Mouse (Mus musculus): ENCODE measurements at regions not wholly inside any gene's neighbourhood (a gene's known extent, or its start where the extent isn't known, plus 50 kb on each side); places are given as distances from the start of the nearest gene placed in this dataset.

DNA sequence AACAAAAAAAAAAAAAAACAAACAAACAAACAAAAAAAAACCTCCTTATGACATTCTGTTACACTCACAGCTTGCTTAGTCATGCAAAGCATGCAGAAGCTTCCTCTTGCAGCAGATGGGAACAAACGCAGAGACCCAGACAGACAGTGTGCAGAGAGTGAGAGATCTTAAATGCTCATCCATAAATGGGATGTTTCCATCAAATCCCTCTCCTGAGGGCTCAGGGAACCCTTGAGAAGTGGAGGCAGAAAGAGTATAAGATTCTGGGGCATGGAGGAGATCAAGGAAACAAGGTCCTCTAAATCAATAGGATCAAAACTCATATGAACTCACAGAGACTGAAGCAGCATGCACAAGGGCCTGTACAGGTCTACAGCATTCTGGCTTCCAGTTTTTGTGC is 52.5 kb downstream of the Adm start:
- DNase-seq (ENCODE audit: low spot score in 2 of 2): peak in 1 of 2 experiments; percentile 30

DNA sequence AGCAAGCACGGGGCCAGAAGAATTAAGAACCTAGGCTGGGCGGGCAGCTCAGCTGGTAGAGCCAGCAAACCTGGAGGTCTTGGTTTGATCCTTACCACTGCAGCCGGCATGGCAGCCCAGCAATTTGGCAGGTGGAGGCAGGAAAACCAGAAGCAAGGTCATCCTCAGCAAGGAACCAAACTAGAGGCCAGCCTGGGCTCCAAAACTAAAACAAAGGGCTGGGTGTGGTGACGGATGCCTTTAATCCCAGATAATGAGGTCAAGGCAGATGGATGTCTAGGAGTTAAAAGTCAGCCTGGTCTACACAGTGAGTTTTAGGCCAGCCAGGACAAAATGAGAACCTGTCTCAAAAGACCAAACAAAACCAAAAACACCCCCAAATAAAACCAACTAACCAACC is 55.5 kb downstream of the Adm start:
- DNase-seq (ENCODE audit: low spot score in 2 of 2): no peak

DNA sequence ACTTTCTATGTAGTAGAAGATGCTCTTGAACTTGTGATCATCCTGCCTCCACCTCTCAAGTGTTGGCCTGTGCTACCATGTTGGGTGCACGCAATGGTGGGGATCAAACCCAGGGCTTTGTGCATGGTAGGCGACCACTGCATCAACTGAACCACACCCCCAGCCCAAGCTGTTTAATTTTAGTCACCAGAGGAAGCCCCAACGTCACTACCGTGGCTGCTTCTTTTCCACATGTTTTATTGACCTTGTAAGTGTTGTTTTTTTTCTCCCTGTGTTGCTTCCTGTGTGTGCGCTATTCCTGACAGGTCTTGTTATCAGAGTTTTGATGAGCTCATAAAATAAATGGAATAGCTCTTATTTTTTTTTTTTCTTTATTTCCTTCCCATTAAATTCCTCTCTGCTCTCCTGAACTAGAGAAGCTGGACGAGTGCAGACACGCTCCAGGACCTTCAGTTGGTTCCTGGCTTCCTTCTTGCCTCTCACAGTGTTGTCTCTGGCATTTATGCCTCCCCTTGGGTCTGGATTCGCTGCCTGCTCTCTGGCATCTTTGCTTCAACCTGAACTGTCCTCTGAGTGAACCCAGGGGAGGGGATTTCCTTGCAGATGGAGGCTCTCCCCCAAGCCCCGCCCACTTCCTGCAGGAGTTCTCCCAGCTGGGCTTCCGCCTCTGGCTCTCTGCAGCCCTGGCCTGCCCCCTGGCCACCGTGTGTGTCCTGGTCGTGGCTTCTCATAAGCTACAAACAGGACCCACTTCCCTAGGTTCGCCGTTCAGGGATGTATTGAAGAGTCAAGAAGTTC is 61.6 kb downstream of the Adm start:
- DNase-seq (ENCODE audit: low spot score in 2 of 2): no peak

DNA sequence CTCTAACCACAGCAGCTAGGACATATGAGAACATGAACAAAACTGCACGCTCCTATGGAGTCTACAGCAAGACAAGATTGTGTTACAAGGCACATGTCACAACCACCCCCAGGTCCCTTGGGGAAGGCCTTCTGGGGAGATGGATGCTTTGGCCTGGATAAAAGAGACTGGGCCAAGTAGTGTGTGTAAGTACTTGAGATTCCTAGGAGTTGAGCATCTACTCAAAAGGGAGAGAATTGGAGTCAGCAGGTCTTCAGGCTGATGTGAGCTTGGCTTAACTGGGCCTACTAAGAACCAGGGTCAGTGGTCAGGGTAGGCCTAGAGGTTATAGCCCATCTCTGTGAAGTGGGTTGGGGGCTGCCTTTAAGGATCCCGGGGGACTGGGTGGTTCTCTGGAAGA is 62.8 kb downstream of the Adm start:
- DNase-seq (ENCODE audit: low spot score in 2 of 2): no peak

DNA sequence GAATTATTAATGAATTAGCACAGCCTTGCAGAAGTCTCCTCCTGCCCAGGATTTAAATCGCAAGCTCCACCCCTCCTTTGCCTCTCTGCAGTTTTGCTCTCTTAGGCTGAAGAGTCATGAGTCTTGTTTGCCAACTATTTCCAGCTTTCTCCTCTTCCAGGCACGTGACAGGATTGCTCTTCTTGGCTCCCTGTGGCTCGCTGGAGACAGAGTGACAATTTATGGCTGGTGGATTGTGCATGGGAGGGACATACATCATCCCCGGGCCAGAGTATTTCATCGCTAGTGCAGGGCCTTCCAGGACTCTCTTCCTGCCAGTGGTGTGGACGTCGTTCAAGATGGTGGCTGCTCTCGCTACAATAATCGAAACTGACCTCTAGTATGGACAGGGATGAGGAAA is 63.4 kb downstream of the Adm start:
- DNase-seq (ENCODE audit: low spot score in 2 of 2): no peak

DNA sequence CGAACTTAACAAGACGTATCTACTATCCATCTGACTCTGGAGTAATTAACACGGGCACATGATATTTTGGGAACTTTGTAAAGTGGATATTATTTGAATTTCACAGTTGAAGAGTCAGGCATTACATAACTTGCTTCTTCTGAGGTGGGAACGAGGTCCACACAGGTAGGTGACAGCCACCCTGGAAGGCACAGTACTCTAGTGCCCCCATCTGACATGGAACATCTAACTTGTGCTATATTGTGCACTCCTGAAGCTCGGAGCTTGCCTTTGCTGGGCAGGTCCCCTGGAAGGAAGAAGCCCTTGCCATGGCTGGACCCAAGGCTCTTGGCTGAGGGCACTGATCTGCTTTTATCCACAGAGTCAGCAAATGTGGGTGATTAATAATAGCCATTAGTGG is 66.8 kb downstream of the Adm start:
- DNase-seq (ENCODE audit: low spot score in 2 of 2): no peak

DNA sequence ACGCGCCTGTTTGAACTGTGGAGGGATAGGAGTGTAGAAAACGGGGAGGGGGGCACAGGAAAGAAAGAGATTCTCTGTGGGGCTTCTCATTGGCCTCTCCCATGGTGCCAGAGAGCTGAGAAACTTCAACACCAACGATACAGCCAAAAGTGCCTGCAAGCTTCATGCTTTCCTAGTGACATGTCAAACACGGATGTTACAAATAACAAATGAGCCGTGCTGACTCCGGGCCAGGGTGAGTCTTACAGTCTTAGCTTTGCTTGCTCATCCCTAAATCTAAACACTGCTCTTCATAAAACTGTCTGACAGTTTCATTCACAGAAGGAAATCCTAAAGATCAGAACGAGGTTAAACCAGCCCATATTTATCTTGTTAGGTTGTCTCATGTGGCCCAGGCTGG is 68.3 kb downstream of the Adm start:
- no peak for DNase-seq (ENCODE audit: low spot score in 2 of 2)

DNA sequence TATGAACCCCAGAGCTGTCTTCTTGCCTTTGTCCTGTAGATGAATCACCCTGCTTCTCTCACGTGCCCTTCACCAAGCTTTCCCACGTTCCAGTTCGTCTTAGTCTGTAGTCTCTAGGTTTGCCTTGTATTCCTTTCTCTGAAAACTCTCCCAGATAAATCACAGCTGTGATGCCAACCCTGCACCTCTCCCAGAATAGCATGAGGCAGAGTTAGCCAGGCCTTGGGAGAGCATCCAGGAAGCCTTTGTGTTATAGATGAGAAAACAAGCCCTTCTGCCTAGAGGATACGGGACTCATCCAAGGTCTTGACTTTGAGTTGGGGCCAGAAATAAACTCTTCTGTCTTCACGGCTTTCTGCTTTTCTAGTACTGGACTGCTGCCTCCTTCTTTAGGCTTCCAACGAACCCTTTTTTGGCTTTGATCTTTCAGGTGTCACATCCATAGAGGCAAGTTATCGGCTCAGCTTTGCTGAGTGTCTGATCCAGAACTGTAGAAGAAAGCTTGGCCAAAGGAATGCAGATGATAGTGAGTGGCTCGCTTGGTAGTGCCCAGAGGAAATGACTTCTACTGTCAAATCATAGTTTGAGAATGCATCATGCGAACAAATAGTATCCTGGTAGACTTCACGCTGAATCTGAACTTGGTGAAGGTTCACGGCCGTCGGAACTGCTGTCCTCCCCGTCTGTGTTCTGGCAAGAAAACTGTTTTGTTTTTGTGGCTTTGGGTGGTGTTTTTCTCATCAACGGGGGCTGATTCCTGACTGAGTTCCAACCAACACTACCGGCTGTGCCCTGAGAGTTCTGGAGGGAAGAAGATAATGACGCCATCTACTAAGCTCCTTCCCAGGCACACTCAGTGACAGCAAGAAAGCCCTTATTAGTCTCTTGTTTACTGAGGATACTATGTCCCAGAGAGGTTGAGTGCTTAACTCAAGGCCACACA is 69.5 kb upstream of the Ampd3 start:
- no peak for DNase-seq (ENCODE audit: low spot score in 2 of 2)

DNA sequence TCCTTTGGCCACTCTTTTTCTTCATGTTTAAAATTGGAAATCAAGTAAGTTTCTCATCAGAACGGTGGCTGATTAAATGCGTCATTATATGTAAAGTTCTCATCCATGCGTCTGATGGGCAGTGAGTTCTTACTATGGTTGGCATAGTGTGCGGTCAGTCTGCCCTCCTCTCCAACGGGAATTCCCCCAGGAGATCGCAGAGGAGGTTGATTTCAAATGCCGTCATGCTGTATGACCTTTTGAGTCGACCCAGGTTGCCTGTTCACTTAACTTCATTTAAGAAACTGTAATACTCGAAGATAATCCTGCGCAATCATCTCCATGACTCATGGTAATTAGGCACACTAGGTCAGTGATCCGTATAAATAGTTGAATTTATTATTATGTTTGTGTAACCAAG is 68.4 kb upstream of the Ampd3 start:
- DNase-seq (ENCODE audit: low spot score in 2 of 2): no peak

DNA sequence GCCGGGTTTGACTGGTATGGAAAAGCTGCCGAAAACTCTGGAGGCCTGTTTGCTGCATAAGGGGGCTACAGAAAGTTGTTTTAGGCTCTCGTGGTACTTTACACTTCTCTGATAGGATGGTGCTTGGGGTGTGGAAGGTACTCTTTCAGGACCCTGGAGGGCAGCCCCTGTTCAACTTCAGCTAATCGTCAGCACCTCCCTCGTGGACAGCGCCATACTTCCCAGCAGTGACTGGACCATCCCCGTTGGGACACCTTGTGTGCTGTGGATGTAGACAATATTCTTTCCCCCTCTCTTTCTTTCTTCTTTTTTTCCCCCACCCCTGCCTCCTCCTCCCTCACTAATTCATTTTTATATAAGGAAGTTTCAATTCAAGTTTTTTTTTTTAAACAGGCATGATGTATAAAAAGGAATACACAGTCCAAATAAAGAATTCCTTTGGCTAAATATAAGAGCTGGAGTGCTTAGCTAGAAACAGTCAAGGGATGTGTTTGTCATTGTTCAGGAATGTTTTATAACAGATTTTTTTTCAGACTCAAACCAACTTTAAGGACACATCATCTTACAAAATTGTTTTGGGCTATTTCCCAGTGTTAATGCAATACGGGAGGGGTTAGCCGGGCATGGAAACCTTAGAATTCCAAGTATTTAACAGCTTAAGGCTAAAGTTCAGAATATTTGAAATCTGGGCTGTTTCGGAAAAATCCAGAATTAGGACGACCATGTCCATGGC is 66.2 kb upstream of the Ampd3 start:
- DNase-seq (ENCODE audit: low spot score in 2 of 2): no peak

DNA sequence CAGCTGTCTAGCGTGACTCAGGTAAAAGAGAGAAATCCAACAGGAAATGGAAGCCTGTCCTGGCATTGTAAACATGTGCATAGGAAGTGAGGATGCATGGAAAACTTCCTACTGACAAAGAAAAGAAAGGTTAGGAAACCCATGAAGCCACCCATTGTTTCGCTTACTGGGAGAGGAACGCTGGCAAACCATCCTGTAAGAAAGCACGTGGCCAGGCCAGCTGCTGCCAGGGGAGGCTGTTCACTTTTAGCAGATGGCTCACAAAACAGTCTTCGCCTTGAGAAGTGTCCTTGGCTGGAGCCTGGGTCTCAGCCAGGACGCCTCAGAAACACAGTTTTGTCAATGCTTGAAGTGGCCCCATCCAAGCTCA is 65.6 kb upstream of the Ampd3 start:
- DNase-seq (ENCODE audit: low spot score in 2 of 2): no peak

DNA sequence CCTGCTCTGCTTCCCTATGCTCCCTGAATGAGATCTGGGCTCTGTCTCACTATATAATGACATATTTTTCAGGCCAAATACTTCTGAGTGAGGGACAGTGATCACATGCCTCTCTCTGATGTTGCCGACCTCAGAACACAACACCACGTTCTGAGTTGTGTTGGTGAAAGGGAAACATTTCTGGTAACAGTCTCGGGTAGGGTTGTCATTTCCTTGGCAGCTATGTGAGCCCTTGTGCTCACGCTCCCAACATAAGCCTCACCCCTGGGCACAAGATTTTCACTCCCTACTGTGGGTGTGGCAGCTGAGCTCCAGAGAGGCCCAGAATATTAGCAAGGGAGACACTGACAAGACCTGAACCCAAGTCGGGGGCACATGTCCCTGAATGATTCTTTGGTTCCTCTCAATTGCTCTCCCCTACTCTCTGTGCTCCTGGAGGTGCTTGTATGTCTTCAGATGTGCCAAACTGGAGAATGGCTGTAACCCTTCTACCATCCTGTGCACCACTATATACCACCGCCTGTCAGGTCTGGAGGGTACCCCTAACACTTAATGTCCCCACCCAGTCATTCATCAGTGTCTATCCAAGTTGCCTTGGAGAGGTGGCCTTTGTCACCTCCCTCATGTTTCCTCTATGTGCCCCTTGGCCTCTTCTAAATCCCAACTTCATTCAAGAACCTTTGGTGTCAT is 62.5 kb upstream of the Ampd3 start:
- DNase-seq (ENCODE audit: low spot score in 2 of 2): no peak

DNA sequence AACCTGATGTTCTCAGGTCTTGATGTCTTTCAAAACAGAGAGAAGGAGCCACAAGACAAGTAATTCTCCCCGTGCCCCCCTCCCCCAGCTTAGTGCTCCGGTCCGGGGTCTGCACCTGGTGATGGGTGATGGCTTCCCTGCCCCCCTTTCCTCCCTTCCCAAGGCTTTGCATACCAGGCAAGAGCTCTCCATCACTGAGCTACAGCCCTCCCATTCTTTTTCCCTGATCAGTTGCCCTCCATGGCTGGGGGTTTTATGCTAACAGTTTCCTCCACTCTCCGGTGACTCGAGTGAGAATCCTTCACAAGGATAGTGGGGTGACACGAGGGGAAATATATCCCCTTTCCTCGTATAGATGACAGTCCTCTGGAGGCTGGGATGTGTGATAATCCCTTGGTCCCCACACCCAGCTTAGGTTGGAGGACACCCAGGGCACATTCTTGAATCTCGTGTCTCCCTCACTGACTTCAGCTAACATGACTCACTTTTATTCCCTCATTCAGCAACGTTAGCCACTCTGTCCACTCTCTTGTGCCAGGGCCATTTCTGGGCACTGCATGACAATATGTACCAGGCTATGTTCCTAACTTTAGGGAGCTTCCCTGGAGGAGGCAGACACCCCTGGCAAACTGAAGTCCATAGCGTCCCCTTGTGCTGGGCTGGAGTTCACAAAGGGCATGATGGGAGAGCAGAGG is 61.9 kb upstream of the Ampd3 start:
- no peak for DNase-seq (ENCODE audit: low spot score in 2 of 2)

DNA sequence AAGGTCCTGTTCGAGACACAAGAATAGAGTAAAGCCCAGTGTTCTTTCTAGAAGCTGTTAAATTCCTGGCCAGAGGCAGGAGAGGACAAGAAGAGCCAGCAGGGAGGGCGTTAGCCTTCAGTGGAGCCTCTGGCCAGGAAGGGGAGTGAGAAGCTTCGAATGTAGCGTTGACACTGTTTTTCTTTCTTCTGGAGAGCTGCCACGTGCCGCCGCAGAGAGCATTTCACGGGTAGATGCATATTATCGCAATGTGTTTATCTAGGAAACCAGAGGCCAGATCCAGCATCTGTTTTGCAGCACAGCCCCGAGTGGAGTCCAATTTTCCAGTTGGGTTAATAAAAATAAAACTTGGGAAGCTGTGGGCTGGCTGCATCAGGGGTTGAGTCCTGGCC is 61.3 kb upstream of the Ampd3 start:
- DNase-seq (ENCODE audit: low spot score in 2 of 2): no peak

DNA sequence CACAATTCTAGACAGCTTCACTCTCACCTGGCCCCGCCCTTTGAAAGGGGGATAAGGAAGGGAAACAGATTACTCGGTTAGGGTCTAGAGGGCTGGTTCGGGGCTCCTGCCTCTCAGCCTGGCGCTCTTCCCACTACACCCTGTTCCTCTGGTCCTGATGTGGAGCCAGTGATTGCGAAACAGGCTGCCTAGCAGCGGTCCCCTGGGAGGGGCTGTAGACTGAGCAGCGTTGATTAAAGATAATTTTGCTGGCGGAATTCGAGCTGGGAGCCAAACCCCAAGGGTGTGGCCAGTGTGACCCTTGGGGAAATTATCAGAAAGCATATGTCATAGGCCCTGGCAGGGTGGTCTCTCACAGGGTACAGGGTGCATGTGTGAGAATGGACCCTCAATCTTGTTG is 59.9 kb upstream of the Ampd3 start:
- no peak for DNase-seq (ENCODE audit: low spot score in 2 of 2)

DNA sequence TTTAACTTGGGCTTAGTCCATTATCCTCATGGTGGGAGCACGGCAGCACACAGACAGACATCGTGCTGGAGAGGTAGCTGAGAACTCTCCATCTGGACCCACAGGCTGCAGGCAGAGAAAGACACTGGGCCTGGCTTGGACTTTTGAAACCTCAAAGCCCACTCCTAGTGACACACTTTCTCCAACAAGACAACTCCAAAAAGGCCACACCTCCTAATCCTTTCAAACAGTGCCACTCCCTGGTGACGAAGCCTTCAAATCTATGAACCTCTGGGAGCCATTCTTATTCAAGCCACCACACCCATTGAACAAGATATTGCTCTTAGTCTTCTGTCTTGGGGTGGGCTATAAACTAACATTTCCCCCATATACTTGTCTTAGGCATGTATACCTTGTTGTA is 59.2 kb upstream of the Ampd3 start:
- no peak for DNase-seq (ENCODE audit: low spot score in 2 of 2)

DNA sequence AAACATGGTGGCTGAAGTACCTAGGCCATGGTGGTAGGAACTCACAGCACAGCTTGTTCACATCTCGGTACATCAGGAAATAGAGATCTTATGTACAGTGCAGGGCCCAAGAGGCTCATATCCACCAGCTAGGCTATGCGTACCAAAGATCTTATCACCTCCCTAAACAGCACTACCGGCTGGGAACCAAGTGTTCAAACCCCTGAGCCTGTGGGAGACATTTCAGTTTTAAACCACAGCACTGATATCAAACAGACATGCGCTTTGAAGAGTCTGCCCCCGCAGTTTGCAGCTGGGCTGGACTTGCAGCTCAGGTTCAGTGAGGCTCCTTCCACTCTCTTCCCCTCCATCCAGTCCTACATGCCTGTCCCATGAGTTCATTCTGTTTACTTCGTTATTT is 58.4 kb upstream of the Ampd3 start:
- DNase-seq (ENCODE audit: low spot score in 2 of 2): no peak

DNA sequence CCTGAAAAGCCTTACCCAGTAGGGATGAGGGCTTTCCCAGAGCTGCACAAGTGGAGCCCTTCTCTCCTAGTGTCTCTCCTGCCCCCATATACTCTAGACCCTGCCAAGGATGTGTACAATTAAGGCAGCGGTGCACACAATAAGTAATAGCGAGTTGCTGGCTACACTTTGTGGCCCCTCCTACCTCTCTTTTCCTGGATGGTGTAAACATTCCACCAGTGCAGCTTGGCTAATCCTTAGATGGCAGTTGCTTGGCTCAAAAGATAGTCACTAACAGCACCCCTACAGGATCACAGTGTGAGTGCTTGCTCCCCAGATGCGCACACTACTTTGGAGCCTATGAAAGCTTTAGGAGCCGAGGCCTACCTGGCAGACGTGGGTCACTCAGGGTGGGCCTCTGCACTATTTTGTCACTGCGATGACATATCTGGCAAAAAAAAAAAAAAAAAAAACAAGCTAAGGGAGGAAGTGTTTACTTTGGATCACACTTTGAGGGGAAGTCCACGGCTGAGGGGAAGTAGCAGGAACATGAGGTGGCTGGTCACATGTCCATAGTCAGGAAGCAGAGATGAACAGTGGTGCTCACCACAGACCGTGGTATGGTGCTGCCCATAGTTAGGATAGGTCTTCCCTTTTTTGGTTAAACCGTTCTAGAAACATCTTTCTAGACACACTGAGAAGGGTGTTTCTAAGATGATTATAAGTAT is 57.6 kb upstream of the Ampd3 start:
- DNase-seq (ENCODE audit: low spot score in 2 of 2): no peak

DNA sequence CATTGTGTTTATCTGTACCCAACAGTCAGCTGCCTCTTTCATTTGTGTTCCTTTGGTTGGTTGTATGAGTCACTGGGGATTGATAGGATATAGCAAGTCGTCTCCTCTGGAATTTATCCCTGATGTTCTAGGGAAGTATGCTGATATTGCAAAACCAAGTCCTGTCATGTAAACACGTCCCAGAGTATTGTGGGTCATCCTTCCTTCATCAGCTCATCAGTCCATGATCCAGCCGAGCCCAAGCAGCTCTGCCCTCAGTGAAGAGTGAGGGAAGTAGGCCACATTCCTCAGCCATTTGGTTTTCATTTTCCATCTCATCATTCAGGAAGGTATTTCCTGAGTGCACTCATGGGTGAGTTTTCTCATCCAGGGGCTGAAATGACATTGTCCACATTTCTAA is 54.3 kb upstream of the Ampd3 start:
- DNase-seq (ENCODE audit: low spot score in 2 of 2): no peak

DNA sequence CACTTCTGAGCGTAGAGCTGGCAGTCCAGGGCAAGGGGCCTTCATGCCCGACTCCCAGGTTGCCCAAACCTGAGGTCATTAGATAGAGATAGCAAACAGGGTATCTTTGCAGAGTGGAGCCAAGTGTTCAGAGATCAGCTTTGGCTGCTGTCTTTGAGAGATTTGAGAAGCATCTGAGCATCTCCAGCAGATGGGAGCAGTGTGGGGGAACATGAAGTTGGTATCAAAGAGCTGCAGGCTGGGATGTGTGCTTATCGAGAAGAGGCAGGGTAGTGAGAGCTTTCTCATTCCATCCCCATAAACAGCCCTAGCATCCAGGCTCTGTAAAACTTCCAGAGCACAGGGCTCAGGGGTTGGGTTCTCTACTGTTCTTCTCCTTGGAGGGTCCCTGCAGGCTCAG is 52.9 kb upstream of the Ampd3 start:
- peak in 1 of 2 experiments; percentile 40 for DNase-seq (ENCODE audit: low spot score in 2 of 2)

Measured in layer of hippocampus, adult 18-20 months (tissue).